Mouse (Mus musculus): ENCODE data around the gene Prnp.

DNA sequence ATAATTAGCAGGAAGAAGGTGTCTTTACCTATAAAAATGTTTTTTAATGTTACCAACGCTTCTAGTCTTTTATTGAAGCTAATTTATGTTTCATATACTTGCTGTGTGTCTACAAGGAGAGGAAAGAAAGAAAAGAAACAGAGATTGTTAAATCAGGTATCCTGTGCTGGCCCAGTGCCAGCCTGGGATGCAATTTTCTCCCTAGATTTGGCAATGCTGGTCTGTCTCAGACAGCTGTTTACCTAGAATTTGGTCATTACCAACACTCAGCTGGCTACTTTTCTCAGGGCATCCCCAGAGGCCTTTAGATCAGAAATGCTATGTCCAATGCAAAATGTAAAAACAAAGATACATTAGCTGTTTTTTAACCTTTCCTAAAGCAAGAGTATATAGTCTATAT is 36.4 kb upstream of the Prnp start:
- no peak for TF ChIP-seq CTCF (IDR thresholded peaks at IDR 0.05; ENCODE audit: low read depth)
- TF ChIP-seq EP300 (IDR thresholded peaks at IDR 0.05; ENCODE audit: low read depth), result no peak
